Mouse (Mus musculus) cerebellum, adult 2 months (tissue): ENCODE results near the gene Nrxn3.

Experiments used
- CTCF ChIP-seq: fragments of 200-500 bp; IDR thresholded peaks from 2 replicates; pipeline ENCODE4 v1.5.1; 2011; ENCODE audit warnings: low read depth, mild to moderate bottlenecking, control low read depth, low read length, moderate library complexity, borderline replicate concordance; ENCODE audit not compliant: insufficient read depth
- POLR2A ChIP-seq: fragments of 200-500 bp; IDR thresholded peaks from 2 replicates; pipeline ENCODE4 v1.6.1; 2011; ENCODE audit warnings: low read length, control low read depth, borderline replicate concordance; ENCODE audit not compliant: insufficient read depth

DNA sequence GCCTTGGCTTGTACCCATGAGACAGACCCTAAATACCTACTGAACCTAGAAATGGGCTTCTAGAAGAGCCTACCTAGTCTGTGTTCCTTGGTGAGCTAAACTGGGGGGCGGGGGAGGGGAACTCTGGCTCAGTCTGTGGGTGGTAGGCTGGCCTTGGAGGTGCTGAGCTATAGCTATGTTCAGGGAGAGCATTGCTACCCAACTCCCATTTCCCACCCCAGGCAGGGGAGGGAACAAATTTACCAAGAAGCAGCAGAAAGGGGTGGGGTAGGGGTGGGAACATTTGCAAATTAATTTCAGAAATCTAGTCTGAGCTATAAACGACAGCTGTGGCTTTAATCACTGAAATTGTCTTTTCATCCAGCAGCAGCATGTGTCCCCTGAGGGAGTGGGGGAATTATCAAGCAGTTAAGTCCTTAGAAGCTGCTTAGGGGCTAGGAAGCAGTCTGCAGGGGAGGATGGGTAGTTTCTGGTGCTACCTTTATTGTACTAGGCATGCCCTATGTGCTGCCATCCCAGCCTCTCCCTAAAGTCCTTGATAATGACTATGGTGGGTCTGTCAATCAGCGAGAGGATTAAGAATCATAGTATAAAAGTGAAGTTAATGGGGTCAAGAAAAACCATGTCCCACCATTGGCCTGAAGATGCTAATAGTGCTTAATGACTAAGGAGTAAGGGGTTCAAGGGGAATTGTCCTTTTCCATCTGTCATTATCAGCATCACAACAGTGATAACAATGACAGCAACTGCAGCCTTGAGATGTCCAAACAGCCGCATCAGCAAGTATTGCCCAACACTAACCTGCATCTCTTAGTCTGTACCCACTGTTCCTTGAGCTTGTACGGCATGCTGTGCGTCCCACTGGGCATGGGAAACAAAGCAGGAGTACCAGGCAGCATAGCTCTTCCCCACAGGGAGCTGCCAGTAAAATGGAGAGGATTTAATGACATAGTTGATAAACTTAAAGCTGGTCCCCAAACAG lies 560.0 kb downstream of the Nrxn3 start:
- no peak for TF ChIP-seq CTCF
- no peak for TF ChIP-seq POLR2A
